Mouse (Mus musculus) heart, adult 18-20 months (tissue): Measurements from ENCODE around the gene Grk6. TPM values are rescaled to one million over a fixed set of nuclear protein-coding genes. Genes with fewer than 3 reads are reported as not detected.

ENCODE experiments used
- DNase-seq, 2 experiments: peaks; one replicate each; pipeline ENCODE4 v3.0.0; 2021 to 2022; ENCODE audit warnings: mixed read lengths in 1 of 2
- long read RNA-seq, 2 experiments: library from polyadenylated mRNA; stranded (forward); transcript quantifications; one replicate each; pipeline ENCODE4 v2.0.0; 2021
- total RNA-seq, 2 experiments: library from RNA; stranded (reverse); gene quantifications; 2 replicates each; pipeline ENCODE4 v1.2.3; 2021

The Grk6 gene
- 10 to 100 TPM; 13.9 to 17.1 TPM for total RNA-seq
- long read RNA-seq, experiment 1, transcript Grk6-201 (16 exons, 2,994 nt), result major isoform, 7 of 18 reads
- long read RNA-seq, experiment 1, partial matches to known transcripts, result 3 of 18 reads
- long read RNA-seq, experiment 1, other reads (novel, unspliced or antisense), result 4 of 18 reads
- long read RNA-seq, experiment 2, transcript Grk6-201 (16 exons, 2,994 nt), result major isoform, 6 of 12 reads
- long read RNA-seq, experiment 2, partial matches to known transcripts, result 1 of 12 reads
- long read RNA-seq, experiment 2, other reads (novel, unspliced or antisense), result 0 of 12 reads

DNA sequence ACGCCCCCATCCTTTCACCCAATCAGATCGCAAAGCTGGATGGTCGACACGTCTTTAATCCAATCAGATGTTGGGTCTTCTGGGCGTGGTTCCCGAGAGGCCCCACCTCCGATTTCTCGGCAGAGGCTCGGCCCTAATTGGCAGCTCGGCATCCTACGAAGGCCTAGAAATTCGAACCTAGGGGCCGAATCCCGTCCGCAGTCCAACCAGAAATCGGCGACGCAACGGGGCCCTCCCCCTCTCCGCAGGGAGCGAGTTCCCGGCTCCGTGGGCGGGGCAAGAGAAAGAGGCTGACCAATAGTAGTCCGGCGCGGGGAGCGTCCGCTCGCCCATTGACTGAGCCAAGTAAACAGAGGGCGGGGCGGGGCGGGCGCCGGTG is at the start of gene Grk6:
Gene Grk6, plus strand, starts transcription at position 136 of the 379 bp plus-strand sequence.
- peak; percentile 100 for DNase-seq

GRCm38 (mm10) chr13:55398088-55398487 is 46.8 kb upstream of the Grk6 start, which contains the start of gene Slc34a1:
TSS of gene Slc34a1 (plus strand) at chr13:55398187.
- no peak for DNase-seq

- DNase-seq, result no peak
Observed at GRCm38 (mm10) chr13:55399300-55400038, 45.4 kb upstream of the Grk6 start.

DNA sequence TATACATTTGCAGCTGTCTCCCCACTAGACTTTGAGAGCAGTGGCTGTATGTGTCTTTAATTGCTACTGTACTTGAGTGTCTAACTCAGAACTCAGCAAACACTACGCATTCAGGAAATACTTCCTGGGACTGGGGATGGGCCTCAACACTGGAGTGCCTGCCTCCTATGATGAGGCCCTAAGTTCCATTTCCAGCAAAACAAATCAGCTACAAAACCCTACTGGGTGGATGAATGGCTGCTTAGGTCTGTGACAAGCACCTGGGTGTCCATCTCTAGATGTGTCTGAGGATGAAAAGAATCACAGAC is 44.9 kb upstream of the Grk6 start:
- DNase-seq, result no peak

DNA sequence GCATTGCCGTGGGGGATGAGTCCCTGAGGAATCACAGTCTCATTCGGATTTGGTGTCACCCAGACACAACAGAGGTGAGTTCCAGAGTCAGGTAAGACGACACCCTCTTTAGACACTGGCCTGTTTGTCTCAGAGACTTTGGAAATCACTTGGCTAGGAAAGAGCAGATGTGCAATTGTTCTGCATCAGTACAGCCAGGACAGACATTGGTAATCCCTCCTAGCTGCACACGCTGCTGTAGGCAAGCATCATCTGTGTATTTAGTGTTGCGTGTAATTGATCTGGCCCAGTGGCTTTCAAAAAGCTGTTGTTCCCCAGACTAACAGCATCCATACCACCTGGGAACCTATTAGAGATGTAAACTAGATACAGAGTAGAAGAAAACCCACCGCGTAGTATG is 41.6 kb upstream of the Grk6 start:
- no peak for DNase-seq

- DNase-seq, result no peak
Observed at GRCm38 (mm10) chr13:55403935-55404852, 40.7 kb upstream of the Grk6 start.

DNA sequence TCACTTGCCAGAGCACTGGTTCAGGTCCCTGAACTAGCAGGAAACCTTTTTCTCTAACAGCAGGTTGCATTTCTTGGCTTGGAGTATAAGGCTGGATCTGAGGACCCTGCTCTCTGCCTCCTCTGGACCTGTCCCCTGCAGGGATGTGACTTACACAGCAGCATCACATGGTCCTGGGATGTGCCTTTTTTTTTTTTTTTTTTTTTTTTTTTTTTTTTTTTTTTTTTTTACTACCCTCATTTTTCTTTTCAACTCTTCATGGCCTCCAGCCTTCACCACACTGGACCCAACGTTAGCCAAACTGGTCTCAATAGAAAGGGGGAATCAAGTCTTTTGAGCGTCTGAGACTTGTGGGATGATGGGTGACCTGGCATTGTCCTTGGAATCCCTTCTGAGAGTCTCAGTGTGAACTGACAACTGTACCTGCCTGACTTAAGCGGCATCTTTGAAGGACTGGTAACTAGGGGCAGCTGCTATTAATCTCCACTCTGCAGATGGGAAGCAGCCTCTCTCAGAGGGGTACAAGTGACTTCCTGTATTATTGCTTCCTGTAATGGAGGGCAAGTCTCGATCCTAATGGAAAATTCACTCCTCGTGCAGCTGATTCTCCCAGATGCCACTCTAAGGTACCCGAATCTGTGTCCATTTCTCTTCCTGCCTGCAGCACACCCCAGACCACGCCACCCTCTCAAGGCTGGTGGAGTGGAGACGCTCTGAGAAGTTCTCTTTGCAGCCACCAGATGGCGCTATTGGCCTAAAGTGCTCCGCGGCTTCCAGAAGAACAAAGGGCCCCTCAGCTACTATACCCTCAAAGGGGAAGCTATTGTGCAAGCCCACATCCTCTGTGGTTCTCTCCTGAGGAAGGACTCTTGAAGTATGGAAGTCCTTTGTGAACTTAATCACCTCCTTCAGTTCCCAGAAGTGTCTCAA is 39.8 kb upstream of the Grk6 start:
- DNase-seq, result peak; percentile 78 to 84

DNA sequence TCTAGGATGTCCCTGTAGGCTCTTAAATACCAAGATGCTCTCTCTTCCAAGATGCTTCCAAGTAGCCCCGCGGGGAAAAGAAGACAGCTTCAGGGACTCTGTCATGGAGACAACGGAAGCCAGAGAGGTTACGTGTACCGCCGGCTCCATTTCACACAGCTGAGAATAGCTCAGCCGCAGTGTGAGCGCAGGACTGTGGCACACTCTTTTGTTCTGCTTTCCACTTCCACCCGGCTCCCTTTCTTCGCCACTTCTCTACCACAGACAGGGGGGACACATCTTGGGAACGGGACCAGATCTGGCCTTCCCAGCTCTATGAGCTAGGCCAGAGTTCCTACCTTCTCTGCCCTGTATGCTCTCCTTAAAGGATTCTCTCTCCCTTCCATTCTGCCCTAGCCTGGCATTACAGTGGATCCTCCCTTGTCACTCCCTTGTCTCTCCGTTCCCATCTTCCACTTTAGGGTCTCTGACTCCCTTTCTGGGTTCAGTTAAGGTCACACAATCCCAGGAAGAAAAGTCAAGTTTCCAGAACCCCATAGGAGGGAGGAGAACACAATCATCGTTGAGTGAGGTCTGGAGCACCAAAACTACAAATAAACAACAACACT is 39.0 kb upstream of the Grk6 start:
- DNase-seq, result no peak

DNA sequence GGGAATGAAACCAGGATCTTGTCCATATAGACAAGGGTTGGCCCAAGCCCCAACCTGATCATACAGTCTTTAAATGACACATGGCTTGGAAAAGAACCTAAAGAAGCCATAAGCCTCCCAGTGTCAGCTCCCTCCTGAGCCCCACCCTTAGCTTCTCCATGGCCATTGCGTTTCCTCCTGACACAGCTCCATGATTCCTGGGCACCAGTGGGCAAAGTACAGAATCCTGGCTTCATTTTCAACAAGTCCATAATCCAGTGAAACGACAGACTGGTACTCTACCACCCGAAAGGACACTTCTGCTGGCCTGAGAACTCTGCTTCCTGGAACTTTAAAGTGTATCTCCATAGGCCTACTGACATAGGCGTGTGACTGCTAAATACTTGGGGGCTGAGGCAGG is 37.5 kb upstream of the Grk6 start:
- no peak for DNase-seq

DNA sequence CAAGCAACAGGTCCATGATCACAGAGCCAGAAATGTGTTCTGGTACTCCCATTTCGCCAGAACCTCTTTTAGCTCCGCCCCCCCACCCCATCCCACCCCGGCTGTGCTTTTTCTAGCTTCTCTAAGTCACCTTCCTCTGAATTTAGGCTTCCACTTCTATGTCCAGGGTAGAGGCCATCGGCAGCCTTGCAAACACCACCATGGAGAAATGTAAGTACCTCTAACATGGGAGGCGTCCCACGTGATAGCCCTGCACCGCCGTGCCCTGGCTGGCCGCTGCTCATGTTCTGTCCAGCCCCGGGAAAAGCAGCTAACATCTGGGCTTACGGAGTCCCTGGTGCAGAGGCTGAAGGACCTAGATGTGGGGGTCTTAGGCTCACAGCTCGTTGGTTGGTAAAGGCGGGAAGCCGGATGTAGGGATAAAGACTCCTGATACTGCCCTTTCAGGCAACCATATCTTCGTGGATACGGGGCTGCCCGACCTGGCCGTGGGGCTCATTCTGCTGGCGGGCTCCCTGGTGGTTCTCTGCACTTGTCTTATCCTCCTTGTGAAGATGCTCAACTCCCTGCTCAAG is 36.2 kb upstream of the Grk6 start:
- DNase-seq, result no peak

DNA sequence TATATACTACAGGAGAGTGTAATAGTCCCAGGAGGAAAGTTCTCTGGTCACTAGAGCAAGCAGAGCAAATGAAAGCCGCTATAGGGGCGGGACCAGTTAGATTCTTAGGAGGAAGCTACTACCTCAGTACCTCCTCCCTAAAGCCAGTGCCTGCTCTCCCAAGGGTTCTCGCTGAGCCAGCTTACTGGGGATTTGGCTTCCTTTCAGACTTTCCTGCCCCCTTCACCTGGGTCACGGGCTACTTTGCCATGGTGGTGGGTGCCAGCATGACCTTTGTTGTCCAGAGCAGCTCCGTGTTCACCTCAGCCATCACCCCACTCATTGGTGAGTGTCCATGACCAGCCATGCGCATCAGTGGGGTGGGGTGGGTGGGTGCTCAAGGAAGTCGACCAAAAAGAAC is 33.0 kb upstream of the Grk6 start:
- DNase-seq, result no peak

GRCm38 (mm10) chr13:55412643-55413307 is 32.1 kb upstream of the Grk6 start:
- no peak for DNase-seq

DNA sequence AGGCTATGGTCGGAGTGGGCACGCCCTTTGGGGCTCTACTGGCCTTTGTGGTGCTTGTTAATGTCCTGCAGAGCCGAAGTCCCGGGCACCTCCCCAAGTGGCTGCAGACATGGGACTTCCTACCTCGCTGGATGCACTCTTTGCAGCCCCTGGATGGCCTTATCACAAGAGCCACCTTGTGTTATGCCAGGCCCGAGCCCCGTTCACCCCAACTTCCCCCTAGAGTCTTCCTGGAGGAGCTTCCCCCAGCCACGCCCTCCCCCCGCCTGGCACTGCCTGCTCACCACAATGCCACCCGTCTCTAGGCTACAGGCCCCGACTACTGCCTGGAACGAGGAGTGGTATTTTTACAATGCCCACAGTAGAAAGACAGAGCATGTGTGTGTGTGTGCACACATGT is 31.5 kb upstream of the Grk6 start:
- DNase-seq, result no peak

GRCm38 (mm10) chr13:55414743-55415380 is 30.0 kb upstream of the Grk6 start, which contains the start of gene Pfn3:
TSS of gene Pfn3 (minus strand) at chr13:55415232.
- peak in 1 of 2 experiments; percentile 19 for DNase-seq

- peak; percentile 89 to 97 for DNase-seq
Observed at GRCm38 (mm10) chr13:55418004-55418403, 26.9 kb upstream of the Grk6 start.

DNA sequence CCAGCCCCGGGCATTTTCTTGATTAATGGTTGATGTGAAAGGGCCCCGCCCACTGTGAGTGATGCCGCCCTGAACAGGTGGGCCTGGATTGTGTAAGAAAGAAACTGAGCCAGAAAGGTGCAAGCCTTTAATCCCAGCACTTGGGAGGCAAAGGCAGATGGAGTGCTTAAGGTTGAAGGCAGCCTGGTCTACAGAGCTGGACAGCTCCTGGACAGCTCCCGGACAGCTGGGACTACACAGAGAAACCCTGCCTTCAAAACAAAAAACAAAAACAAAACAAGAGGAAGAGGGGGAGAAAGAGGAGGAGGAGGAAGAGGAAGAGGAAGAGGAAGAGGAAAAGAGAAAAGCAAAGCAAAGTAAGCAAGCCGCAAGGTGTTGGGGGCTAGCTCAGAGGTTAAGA is 25.7 kb upstream of the Grk6 start:
- no peak for DNase-seq

DNA sequence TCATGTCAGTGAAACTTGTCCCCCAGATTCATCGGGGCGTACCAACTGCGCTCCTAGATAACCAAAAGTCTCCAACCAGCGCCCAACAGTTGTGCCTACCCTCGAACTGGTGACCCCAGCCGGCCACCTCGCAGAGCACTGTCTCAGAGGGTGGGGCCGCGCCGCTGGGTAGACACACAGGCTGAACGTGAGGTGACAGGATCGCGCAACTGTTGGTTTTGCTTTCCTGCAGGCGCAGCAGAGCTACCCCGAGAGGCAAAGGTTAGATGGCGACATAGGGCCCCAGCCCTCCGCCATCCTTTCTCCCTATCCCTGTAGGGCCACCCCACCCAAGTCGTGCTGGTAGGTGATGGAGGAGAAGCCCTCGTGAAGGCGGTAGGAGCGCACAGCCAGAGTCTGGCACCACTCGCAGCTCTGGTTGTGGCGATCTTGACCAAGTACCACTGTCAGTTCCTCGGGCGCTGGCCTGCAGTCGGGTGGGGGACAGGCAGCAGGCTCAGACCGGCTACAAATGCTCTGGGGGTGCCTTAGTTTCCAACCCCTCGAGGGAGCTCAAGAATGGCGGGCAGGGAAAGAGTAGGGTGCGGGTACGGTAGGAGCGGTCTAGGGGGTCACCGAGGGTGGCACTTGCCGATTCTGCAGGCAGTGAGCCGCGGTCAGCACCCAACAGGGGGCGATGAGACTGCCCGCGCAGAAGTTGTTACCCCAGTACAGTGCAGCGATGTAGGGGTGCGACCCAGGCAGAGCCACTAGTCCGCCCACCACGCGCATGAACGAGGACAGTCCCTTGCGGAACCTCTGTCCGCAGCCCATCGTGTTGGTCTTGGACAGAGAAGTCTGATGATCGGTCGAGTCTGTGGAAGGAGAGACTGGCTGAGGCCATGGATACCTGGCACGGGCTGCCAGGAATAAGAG is 24.6 kb upstream of the Grk6 start:
- DNase-seq, result no peak

DNA sequence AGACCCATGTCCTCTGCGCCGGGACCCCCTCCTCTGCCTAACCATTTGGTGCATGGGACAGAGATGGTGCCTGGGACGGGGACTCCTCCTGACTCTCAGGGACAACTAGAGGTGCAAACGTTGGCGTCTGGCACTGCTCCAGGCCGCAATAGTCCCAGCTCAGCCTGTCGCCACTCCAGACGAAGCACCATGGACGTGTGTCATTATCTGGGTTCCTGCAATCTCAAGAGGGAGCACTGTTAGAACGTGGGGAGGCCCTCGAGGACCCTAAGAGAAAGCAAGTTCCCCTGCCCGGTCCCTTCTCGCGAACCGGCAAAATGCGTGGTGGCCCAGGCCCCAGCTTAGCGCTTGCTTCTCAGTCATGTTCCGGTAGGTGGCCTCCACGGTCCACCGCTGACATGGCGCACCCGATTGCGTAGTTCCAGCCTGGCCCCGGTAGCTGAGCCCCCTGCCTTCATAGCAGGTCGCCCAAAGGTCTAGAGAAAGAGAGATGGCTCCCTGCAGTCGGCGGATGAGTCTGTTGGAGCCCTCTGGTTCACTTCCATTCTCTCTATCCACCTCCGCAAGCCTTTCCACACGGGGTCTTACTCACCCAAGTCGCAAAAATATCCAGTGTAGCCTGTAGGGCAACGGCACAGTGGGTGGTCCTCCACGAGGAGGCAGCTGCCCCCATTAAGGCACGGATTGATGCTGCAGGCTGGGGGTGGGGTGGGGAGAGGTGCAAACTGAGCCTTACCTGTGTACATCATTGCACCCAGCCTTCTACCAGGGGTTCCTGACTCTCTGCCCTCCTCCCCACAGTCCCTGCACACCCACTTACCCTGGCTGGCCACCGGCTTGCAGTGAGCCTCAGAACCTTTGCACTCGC is 23.7 kb upstream of the Grk6 start:
- peak; percentile 82 to 85 for DNase-seq
